Mouse (Mus musculus): ENCODE measurements around the gene Pigm.

- TF ChIP-seq CTCF (IDR thresholded peaks at IDR 0.05; ENCODE audit: low read depth, low read length) (no peak), POLR2A (IDR thresholded peaks at IDR 0.05; ENCODE audit: insufficient read depth, low read length) (no peak), EP300 (IDR thresholded peaks at IDR 0.05; ENCODE audit: insufficient read depth, low read depth, low read length) (no peak)
Observed at GRCm38 (mm10) chr1:172418642-172419041, 42.3 kb downstream of the Pigm start.

Measured in ES-Bruce4 (cell line).